Mouse (Mus musculus) small intestine, adult 2 months (tissue): ENCODE data around the gene Man1a. TPM values are rescaled to one million over a fixed set of nuclear protein-coding genes. Genes with fewer than 3 reads are reported as not detected.
A peak's percentile ranks its signal among the peaks of the same experiment; 100 is the strongest.

Experiments used
- H3K27ac ChIP-seq: fragments of 200-500 bp; 2 replicates; pipeline ENCODE4 v1.5.1; 2012; ENCODE audit warnings: low read depth, low read length, control low read depth, inconsistent platforms; ENCODE audit not compliant: insufficient read depth
- H3K27me3 ChIP-seq: fragments of 200-500 bp; 2 replicates; pipeline ENCODE4 v1.6.1; 2012; ENCODE audit warnings: mild to moderate bottlenecking, moderate library complexity, low read length, inconsistent platforms; ENCODE audit not compliant: control insufficient read depth, insufficient read depth
- H3K36me3 ChIP-seq: fragments of 200-500 bp; 2 replicates; pipeline ENCODE4 v1.6.1; 2012; ENCODE audit warnings: mild to moderate bottlenecking, low read length, control low read depth, inconsistent platforms; ENCODE audit not compliant: control insufficient read depth, insufficient read depth
- H3K4me1 ChIP-seq: fragments of 200-500 bp; 2 replicates; pipeline ENCODE4 v1.6.1; 2012; ENCODE audit warnings: low read length, inconsistent platforms, mixed read lengths; ENCODE audit not compliant: control insufficient read depth, insufficient read depth, insufficient read length
- H3K4me3 ChIP-seq: fragments of 200-500 bp; 2 replicates; pipeline ENCODE4 v1.5.1; 2012; ENCODE audit warnings: low read depth, mild to moderate bottlenecking, control low read depth, inconsistent platforms, low read length, moderate library complexity
- CTCF ChIP-seq: fragments of 200-500 bp; IDR thresholded peaks from 2 replicates; pipeline ENCODE4 v1.5.1; 2012; ENCODE audit warnings: low read depth, mild to moderate bottlenecking, control low read depth, inconsistent platforms, low read length, moderate library complexity, mixed read lengths; ENCODE audit not compliant: insufficient replicate concordance, insufficient read length; ENCODE audit errors: extremely low read depth
- POLR2A ChIP-seq: fragments of 200-500 bp; IDR thresholded peaks from 2 replicates; pipeline ENCODE4 v1.6.1; 2012; ENCODE audit warnings: low read depth, mild to moderate bottlenecking, control low read depth, inconsistent platforms, low read length, moderate library complexity
- WGBS: fragments of 180-500 bp; shearing (Covaris S2); methylation state at CpG from one replicate; pipeline ENCODE4 v1.1.7; 2018; 5-methylcytosine and 5-hydroxymethylcytosine counted together
- polyA plus RNA-seq: library from polyadenylated mRNA; depleted of rRNA; stranded (reverse); fragments of >200 nt; gene quantifications from 2 replicates; pipeline ENCODE4 v1.2.3, GENCODE M21; 2012

The Man1a gene
- polyA plus RNA-seq, 1 experiment: 59.8 TPM

DNA sequence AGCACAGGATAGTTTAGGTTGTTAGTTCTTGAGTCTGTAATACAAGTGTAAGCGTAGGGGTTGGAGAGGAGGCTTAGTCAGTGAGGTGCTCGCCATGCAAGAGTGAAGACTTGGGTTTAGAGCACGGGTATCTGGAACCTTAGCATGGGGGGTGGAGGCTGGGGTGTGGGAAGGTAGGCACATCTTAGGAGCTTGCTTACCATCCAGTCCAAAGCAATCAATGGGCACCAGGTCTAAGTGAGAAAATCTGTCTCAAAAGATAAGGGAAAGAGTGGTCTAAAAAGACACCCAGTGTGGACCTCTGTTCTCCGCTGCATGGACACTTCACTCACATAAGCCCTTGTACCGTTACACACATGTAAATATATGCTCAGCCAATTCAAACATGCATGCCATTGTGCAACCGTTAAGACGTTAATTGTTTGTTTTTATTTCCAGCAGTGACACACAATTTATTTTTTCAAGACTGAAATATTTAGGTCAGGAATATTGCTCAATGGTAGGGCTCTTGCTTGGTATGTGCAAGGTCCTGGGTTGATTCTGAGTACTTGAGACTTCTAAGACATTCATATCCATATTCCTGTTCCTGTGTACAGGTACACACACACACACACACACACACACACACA, 34.1 kb downstream of the Man1a start:
- no peaks in the 10 kb centered on the region for H3K36me3 ChIP-seq
- TF ChIP-seq CTCF (no peak), POLR2A (no peak)
- 84% methylated on average over 7 of the region's 7 CpGs for WGBS
- no peaks in the 10 kb centered on the region for H3K27me3 ChIP-seq
- H3K4me3 ChIP-seq: no peak overlapping the region
- H3K27ac ChIP-seq: no peak overlapping the region
- peaks cover 5% of the 10 kb centered on the region; the same call in 1 of the 2 replicates for H3K4me1 ChIP-seq

DNA sequence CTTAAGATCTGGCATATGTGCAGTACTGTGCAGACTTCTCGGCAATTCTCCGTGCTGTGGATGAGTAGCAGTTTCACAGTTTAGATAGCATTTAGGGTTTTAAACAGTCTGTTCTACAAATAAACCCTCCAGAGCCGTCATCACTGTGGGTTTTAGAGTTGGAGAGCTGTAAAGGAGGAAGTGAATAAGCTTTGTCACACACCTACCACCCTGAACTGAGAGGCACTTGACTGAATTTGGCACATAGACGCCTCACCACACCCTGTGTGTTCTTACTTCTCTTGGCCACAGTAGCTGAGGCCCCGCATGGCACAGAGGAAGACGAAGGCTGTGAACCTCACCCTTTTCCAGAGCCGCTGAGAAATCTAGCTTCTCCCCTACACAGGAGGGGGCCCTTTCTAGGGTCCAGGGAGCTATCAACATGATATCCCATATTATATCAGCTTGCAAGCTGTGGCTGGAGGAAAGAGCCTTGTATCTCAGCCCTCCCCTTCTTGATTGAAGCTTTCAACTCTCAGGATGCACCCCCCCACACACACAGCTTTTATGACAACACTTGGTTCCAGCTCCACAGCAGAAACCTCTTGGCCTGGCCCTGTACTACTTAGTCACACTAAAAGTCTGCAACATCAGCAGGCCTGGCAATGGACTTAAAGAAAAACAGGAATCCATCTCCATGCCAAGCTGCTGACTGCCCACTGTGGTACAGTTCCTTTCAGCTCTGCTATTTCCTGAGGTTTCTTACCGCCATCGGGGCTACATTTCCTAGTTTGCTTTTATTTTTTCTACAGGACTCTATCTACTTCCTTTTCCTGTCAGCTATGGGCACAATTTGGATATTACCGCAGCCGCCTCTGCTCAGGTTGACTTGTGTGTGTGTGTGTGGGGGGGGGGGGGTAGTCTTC, 35.9 kb downstream of the Man1a start:
- Histone ChIP-seq H3K4me1 (peaks cover 5% of the 10 kb centered on the region; the same call in 1 of the 2 replicates), H3K27me3 (no peaks in the 10 kb centered on the region), H3K4me3 (no peak overlapping the region), H3K36me3 (peaks cover 1% of the 10 kb centered on the region; the same call in 1 of the 2 replicates), H3K27ac (peak overlapping the region; percentile 39)
- 59% methylated on average over 11 of the region's 11 CpGs for WGBS
- TF ChIP-seq CTCF (no peak), POLR2A (no peak)

DNA sequence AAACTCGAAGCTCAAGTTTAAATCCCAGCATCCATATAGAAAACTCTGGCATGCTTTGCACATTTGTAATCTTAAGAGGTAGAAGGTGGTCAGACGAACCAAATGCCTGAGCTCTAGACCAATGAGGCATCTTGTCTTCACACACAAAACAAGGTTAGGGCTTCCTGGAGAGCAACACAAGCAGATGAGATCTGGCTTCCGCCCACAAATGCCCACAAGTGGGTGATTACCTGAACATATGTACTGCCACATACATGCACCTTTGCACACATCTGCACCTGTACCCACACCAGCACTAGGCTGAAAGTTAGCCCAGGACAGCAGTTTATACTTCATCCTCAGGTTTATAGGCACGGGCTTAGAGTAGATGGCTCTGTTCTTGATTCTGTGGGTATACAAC, 36.7 kb downstream of the Man1a start:
- H3K4me3 ChIP-seq: no peak overlapping the region
- peak overlapping the region; percentile 39 for H3K27ac ChIP-seq
- peaks cover 5% of the 10 kb centered on the region; the same call in 1 of the 2 replicates for H3K4me1 ChIP-seq
- WGBS: 88% methylated on average over 4 of the region's 4 CpGs
- no peak for TF ChIP-seq POLR2A
- no peak for TF ChIP-seq CTCF
- H3K36me3 ChIP-seq: peaks cover 1% of the 10 kb centered on the region; the same call in 1 of the 2 replicates
- no peaks in the 10 kb centered on the region for H3K27me3 ChIP-seq

DNA sequence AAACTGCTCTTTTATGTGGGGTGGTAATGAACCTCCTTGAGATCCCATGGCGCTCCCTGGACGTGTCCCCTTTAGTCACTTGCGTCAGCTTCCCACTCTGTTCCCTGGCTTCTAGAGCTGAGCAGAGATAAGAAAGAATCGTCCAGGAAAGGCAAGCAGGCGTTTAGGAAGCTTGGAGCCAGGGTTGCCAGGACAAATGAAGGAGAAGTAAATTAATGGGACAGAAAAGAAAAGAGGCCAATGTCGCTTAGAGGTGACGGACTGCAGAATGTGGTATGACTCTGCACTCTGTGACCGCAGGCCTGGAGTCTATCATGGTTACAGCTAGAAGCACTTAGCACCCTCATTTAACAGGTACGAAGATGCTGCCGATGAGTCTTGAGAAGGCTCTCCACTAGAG, 37.7 kb downstream of the Man1a start:
- H3K27ac ChIP-seq: no peak overlapping the region
- no peaks in the 10 kb centered on the region for H3K27me3 ChIP-seq
- no peak overlapping the region for H3K4me3 ChIP-seq
- 84% methylated on average over 10 of the region's 10 CpGs for WGBS
- H3K4me1 ChIP-seq: peaks cover 5% of the 10 kb centered on the region; the same call in 1 of the 2 replicates
- peaks cover 1% of the 10 kb centered on the region; the same call in 1 of the 2 replicates for H3K36me3 ChIP-seq
- TF ChIP-seq CTCF: no peak
- TF ChIP-seq POLR2A: no peak

DNA sequence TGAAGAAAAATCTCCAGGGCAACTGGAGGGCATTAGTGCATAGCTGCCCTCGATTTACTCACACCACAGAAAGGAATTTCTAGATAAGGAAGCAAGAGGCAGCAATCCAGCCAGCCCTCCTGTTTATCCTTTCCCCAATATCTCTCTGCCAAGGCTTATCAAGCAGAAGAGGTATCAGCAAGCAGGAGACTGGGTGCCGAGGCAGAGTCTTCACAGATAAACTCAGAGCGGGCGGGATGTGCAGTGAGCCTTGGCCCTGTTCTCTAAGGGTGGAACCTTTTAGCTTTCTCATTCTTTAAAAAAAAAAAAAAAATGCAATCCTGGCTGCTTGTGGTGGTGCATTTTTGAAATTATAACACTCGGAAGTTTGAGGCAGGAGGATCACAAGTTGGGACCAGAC, 38.2 kb downstream of the Man1a start:
- Histone ChIP-seq H3K27ac (no peak overlapping the region), H3K27me3 (no peaks in the 10 kb centered on the region), H3K36me3 (peaks cover 1% of the 10 kb centered on the region; the same call in 1 of the 2 replicates), H3K4me1 (peaks cover 5% of the 10 kb centered on the region; the same call in 1 of the 2 replicates), H3K4me3 (no peak overlapping the region)
- 39% methylated on average over 5 of the region's 5 CpGs for WGBS
- no peak for TF ChIP-seq CTCF
- TF ChIP-seq POLR2A: no peak

DNA sequence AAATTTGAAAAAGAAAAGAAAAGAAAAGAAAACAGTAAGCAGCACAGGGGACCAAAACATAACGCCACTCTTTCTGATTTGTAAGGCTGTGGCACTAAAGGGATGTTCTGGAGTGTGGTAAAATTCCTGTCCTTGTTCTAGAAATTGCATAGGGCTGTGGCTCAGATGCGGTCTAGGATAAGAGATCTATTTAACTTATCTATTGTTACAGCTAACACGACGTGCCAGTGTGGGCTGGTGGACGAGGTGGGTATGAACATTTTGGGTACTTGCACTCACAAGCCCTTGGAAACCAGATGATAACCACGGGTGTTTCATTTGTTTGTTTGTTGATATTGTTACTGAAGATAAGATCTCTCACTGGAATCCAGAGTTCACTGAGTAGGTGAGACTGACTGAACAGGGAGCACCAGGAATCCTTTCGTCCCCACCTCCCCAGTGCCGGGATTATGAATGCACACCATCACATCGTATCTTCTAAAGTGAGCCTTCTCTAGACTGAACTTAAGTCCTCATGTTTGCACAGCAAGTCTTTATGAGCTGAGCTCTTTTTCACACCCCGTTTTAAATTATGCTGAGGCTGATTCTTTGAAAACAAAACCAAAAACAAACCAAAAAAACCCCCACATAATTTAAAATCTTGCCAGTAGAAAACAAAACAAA, 38.9 kb downstream of the Man1a start:
- no peak overlapping the region for H3K27ac ChIP-seq
- no peaks in the 10 kb centered on the region for H3K27me3 ChIP-seq
- WGBS: 79% methylated on average over 10 of the region's 10 CpGs
- no peak overlapping the region for H3K4me3 ChIP-seq
- peaks cover 1% of the 10 kb centered on the region; the same call in 1 of the 2 replicates for H3K36me3 ChIP-seq
- TF ChIP-seq CTCF (no peak), POLR2A (no peak)
- H3K4me1 ChIP-seq: peaks cover 5% of the 10 kb centered on the region; the same call in 1 of the 2 replicates
